Mouse (Mus musculus) neural tube, embryonic 11.5 days (tissue): Measurements from ENCODE around the gene Tmem182. TPM values are rescaled to one million over a fixed set of nuclear protein-coding genes. Genes with fewer than 3 reads are reported as not detected.

ENCODE experiments used
- ATAC-seq: fragments of 200-750 bp; cut with Nextera tagmentation; 2 replicates; pipeline ENCODE4 v1.8.0; 2017; ENCODE audit warnings: moderate number of reproducible peaks, mild to moderate bottlenecking, moderate TSS enrichment, moderate library complexity; ENCODE audit not compliant: insufficient read depth, low FRiP score, low TSS enrichment
- DNase-seq: peaks from one replicate; pipeline ENCODE4 v3.0.0-alpha.2; 2015; ENCODE audit warnings: low spot score
- H3K27ac ChIP-seq: fragments of 300-500 bp; sonication (generic); 2 replicates; pipeline ENCODE4 v1.5.1; 2014; ENCODE audit warnings: low read depth, mild to moderate bottlenecking, low read length
- H3K27me3 ChIP-seq: fragments of 300-500 bp; sonication (generic); 2 replicates; pipeline ENCODE4 v1.6.1; 2014; ENCODE audit warnings: mild to moderate bottlenecking, low read length, mixed read lengths; ENCODE audit not compliant: control insufficient read depth, insufficient read depth
- H3K36me3 ChIP-seq: fragments of 300-500 bp; sonication (generic); 2 replicates; pipeline ENCODE4 v1.6.1; 2014; ENCODE audit warnings: mild to moderate bottlenecking, low read length, moderate library complexity, mixed read lengths; ENCODE audit not compliant: control insufficient read depth, insufficient read depth
- H3K4me1 ChIP-seq: fragments of 300-500 bp; sonication (generic); 2 replicates; pipeline ENCODE4 v1.6.1; 2014; ENCODE audit warnings: low read length, mixed read lengths; ENCODE audit not compliant: control insufficient read depth, insufficient read depth
- H3K4me2 ChIP-seq: fragments of 300-500 bp; sonication (generic); 2 replicates; pipeline ENCODE4 v1.6.1; 2014; ENCODE audit warnings: low read depth, mild to moderate bottlenecking, moderate library complexity
- H3K4me3 ChIP-seq: fragments of 300-500 bp; sonication (generic); 2 replicates; pipeline ENCODE4 v1.5.1; 2014; ENCODE audit warnings: low read depth, low read length
- H3K9ac ChIP-seq: fragments of 300-500 bp; sonication (generic); 2 replicates; pipeline ENCODE4 v1.6.1; 2014; ENCODE audit warnings: mild to moderate bottlenecking, low read length
- H3K9me3 ChIP-seq: fragments of 300-500 bp; sonication (generic); 2 replicates; pipeline ENCODE4 v1.6.1; 2016; ENCODE audit warnings: low read length; ENCODE audit not compliant: control insufficient read depth
- WGBS: fragments of 180-500 bp; shearing (Covaris S2); extraction: QIAGEN DNeasy Blood & Tissue Kit; methylation state at CpG from one replicate; pipeline ENCODE4 v1.1.7; 2014; 5-methylcytosine and 5-hydroxymethylcytosine counted together
- polyA plus RNA-seq: library from polyadenylated mRNA; unstranded; fragments of >200 nt; fragmentation: Nextera tagmentation; extraction: Ambion mirVana; gene quantifications from 2 replicates; pipeline ENCODE4 v1.2.1, GENCODE M21; 2014

The Tmem182 gene
- polyA plus RNA-seq, 1 experiment from 2014 or later = 1.4 TPM

DNA sequence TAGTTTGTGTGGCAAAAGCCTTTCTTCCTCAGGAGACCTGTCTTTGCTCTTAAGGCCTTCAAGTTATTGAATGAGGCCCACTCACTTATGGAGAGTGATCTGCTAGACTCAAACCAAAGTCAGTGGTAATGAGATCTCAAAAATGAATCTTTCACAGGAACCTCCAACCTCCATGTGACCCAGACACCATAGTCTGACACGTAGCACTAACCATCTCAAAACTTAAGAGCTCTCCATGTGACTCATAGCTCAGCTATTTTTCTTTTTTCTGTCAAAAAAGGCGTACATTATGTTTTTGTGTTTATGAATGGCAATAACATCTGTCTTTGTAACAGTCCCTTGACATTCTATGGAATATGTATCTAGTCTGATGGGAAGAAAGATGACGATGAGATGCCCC lies 3.2 kb downstream of the Tmem182 start:
- H3K9me3 ChIP-seq = no peaks in the 10 kb centered on the region
- H3K4me1 ChIP-seq = no peaks in the 10 kb centered on the region
- no peak for DNase-seq
- no peak overlapping the region for H3K27ac ChIP-seq
- no peak overlapping the region for H3K9ac ChIP-seq
- no peaks in the 10 kb centered on the region for H3K36me3 ChIP-seq
- no peak for ATAC-seq
- no peaks in the 10 kb centered on the region for H3K27me3 ChIP-seq
- no peak overlapping the region for H3K4me2 ChIP-seq
- WGBS = 85% methylated on average over 3 of the region's 3 CpGs
- H3K4me3 ChIP-seq = no peak overlapping the region

DNA sequence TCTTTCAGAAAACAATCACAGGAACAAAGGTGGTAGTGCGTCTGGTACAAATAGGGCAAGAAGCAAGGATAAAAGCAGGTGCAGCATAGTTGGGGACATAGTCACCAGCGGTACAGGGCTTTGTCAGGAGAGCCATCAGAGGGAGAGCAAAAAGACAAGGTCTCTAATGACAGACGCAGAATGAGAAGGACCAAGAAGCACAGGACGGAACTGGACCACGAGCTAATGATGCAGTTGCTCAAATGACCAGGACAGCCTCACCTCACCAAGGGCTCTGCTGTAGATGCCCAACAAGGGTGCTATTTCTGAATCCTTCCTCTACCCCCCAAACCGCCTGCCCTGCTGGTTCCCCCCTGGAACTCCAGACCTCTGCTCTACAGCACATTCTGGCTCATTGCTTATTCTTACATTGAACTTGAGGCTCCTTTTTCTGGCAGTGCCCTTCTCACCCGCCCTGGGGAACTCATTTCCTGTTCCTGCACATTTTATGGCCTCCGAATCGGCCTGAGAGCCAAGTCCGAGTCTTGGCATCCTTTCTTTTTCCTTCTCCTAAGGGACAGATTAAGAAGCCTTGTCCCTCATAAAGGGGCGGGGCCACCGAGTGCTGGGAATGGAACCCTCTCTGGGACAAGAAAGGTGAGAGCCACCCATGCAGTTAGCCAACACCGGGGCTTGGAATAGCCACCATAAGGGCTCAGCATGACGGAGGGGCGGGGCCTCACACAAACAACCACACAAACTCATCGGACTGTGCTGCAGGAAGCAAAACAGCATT lies 9.9 kb downstream of the Tmem182 start:
- Histone ChIP-seq H3K4me3 (no peak overlapping the region), H3K36me3 (no peaks in the 10 kb centered on the region), H3K4me2 (no peak overlapping the region), H3K9ac (no peak overlapping the region), H3K27ac (no peak overlapping the region), H3K27me3 (no peaks in the 10 kb centered on the region), H3K9me3 (no peaks in the 10 kb centered on the region), H3K4me1 (no peaks in the 10 kb centered on the region)
- no peak for DNase-seq
- 59% methylated on average over 16 of the region's 16 CpGs for WGBS
- ATAC-seq = no peak

DNA sequence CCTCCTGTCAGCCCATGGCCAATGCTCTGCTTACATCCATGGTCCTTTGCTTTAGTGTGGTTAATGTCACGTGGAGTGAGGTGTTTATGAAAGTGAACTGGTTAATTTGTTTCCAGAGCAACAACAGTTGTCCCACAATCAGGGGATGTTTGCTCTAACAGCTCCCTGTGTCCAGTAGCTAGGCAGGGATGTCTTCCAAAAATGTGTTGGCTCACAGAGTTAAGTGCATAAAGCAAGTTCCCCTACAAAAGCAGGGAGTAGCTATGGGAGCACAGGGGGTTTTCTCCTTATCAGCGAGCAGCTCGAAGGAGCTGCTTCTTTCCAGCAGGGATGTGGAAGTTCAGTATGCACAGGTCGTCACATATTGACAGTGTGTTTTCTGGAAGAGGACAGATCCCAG lies 19.1 kb downstream of the Tmem182 start:
- 79% methylated on average over 4 of the region's 4 CpGs for WGBS
- no peak overlapping the region for H3K4me2 ChIP-seq
- H3K4me1 ChIP-seq = no peaks in the 10 kb centered on the region
- no peak overlapping the region for H3K9ac ChIP-seq
- H3K27ac ChIP-seq = no peak overlapping the region
- ATAC-seq (no peak), DNase-seq (no peak)
- H3K36me3 ChIP-seq = no peaks in the 10 kb centered on the region
- no peak overlapping the region for H3K4me3 ChIP-seq
- H3K27me3 ChIP-seq = no peaks in the 10 kb centered on the region
- no peaks in the 10 kb centered on the region for H3K9me3 ChIP-seq

DNA sequence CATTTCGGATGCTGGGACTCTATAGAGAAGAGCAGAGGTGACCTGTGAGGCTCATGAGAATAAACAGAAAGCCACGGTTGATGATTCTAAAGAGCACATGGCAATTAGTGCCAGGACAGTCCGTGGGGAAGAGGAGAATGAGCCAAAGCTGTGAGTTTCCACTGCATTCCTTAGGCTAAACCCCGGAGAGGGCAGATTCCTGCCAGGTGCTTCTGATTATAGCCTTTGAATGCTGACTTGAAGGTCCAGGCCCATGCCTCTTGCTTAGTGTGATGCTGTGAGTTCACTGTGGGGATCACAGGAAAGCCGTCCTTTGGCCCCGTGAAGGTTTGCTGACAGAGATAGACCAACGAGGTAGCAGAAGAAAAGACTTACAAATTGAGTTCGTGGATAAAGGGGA lies 19.5 kb downstream of the Tmem182 start:
- no peak for ATAC-seq
- no peak overlapping the region for H3K27ac ChIP-seq
- no peaks in the 10 kb centered on the region for H3K36me3 ChIP-seq
- H3K9ac ChIP-seq = no peak overlapping the region
- H3K27me3 ChIP-seq = no peaks in the 10 kb centered on the region
- no peaks in the 10 kb centered on the region for H3K9me3 ChIP-seq
- H3K4me2 ChIP-seq = no peak overlapping the region
- no peaks in the 10 kb centered on the region for H3K4me1 ChIP-seq
- no peak for DNase-seq
- H3K4me3 ChIP-seq = no peak overlapping the region
- 67% methylated on average over 8 of the region's 8 CpGs for WGBS

DNA sequence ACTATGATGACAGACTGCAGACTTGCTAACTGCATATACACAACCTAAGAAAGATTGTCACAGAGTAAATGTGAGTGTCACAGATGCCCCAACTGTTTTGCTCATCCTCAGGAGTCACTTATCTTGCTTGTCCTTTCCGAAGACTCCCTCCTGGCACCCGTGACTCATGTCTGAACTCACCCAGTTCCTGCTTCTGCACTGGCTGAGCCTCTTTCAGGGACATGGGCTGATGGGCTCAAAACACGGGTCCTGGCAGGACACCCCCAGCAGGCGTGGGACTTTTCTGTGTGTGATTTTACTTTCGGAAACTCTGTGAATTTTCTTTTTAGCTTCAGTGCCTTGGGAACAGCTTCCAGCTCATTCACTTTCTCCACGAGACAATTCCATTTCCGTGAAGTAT lies 20.4 kb downstream of the Tmem182 start:
- H3K36me3 ChIP-seq = no peaks in the 10 kb centered on the region
- ATAC-seq = no peak
- no peak overlapping the region for H3K27ac ChIP-seq
- H3K9me3 ChIP-seq = no peaks in the 10 kb centered on the region
- no peaks in the 10 kb centered on the region for H3K27me3 ChIP-seq
- no peak overlapping the region for H3K4me2 ChIP-seq
- H3K4me3 ChIP-seq = no peak overlapping the region
- no peak for DNase-seq
- H3K4me1 ChIP-seq = no peaks in the 10 kb centered on the region
- no peak overlapping the region for H3K9ac ChIP-seq
- WGBS = 82% methylated on average over 7 of the region's 7 CpGs

DNA sequence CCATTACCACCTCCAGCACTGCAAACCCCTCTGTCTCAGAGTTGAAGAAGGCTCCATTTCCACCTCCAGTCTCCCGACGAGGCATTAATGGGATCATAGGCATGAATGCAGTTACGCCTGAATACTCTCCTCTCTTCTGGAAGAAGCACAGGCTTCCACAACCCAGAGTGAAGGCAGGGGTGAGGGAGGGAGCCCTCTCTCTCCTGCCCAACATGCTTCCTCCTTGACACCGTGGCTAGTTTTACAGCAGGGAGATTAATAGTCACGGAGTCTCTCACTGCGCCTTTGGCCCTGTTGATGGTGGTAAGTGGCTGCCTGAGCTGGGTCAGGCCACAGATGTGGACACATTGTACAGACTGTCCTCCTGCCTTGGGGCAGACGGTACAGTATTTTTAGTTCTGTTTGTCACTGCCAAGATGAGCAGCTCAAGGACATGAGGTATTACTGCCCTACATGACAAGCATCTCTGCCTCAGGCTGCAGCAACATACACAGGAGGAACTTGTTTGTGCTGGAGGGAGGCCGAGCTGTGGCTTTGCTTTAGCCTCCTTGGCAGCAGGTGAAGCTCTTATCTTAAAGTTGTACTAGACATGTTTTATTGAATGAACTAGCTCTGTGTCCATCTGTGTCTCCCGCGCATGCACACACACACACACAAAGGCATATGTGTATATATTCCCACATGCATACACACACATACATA lies 24.0 kb downstream of the Tmem182 start:
- H3K36me3 ChIP-seq = no peaks in the 10 kb centered on the region
- ATAC-seq (no peak), DNase-seq (no peak)
- H3K9ac ChIP-seq = no peak overlapping the region
- H3K9me3 ChIP-seq = no peaks in the 10 kb centered on the region
- H3K4me1 ChIP-seq = no peaks in the 10 kb centered on the region
- 81% methylated on average over 10 of the region's 10 CpGs for WGBS
- no peak overlapping the region for H3K4me3 ChIP-seq
- no peak overlapping the region for H3K27ac ChIP-seq
- no peaks in the 10 kb centered on the region for H3K27me3 ChIP-seq
- no peak overlapping the region for H3K4me2 ChIP-seq

DNA sequence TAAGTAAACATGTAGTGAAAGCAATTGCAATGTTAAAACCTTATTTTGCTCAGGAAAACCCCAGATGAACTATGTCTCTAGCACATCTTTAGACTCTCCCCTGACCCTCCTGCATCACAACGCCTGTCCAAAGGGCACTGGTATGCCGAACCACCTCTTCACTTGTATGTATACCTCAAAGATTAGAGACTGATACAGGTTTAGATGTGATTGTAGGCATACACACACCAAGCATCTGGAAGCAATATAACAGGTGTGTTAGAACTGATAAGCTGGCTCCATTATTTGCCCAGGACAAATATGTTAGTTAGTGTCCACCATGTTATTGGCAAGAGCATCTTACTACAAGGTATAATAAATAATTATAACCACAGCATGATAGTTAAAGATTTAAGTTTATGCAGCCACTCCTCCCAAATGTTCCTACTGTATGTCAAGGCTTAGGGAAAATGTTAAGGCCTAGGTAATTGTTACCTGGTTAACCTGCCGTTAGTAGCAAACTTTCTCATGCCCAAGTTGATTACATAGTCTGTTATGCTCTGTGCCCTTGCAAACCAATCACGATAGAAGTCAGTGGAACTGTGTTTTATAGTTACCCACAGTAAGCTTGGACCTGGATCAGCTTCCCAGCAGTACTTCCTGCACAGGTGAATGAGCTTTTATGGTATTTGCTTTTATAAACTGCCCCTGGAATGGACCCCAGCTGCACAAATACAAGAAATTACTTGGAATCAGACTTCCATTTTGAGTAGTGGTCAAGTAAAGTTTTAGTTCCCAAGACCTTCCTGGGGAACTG lies 25.5 kb downstream of the Tmem182 start:
- H3K9me3 ChIP-seq = no peaks in the 10 kb centered on the region
- WGBS = 90% methylated on average over 4 of the region's 4 CpGs
- no peaks in the 10 kb centered on the region for H3K36me3 ChIP-seq
- H3K9ac ChIP-seq = no peak overlapping the region
- H3K4me2 ChIP-seq = no peak overlapping the region
- DNase-seq (no peak), ATAC-seq (no peak)
- H3K4me3 ChIP-seq = no peak overlapping the region
- H3K27ac ChIP-seq = no peak overlapping the region
- no peaks in the 10 kb centered on the region for H3K27me3 ChIP-seq
- no peaks in the 10 kb centered on the region for H3K4me1 ChIP-seq

DNA sequence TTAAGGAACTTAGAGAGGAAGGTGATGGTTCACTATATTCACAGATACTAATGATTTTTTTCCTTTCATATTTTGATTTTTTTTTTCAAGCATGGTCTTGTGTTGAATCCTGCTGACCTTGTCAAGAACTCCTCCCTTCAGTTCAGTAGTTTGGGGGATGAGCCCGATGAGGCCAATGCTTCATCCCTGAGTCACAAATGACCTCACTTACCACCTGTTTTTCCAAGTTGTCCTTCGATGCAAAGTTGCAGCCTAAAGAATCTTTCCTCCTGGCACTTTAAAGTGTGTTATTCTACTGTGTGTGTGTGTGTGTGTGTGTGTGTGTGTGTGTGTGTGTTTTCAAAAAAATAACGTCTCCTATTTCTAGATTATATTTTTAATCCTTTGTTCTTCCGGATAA lies 30.1 kb downstream of the Tmem182 start:
- H3K27ac ChIP-seq = no peak overlapping the region
- no peaks in the 10 kb centered on the region for H3K27me3 ChIP-seq
- 91% methylated on average over 4 of the region's 4 CpGs for WGBS
- H3K36me3 ChIP-seq = no peaks in the 10 kb centered on the region
- H3K4me1 ChIP-seq = no peaks in the 10 kb centered on the region
- no peak overlapping the region for H3K9ac ChIP-seq
- DNase-seq = no peak
- ATAC-seq = no peak
- H3K9me3 ChIP-seq = no peaks in the 10 kb centered on the region
- H3K4me2 ChIP-seq = no peak overlapping the region
- H3K4me3 ChIP-seq = no peak overlapping the region
